Mouse (Mus musculus) CD4-positive helper T cell, adult 2 months (primary cell): ENCODE data around the gene Fam122a.
A peak's percentile ranks its signal among the peaks of the same experiment; 100 is the strongest.

Source experiments
- DNase-seq: peaks from one replicate; pipeline ENCODE4 v3.0.0-alpha.2; 2012; ENCODE audit warnings: low read depth, missing footprints, low spot score

The Fam122a gene

GRCm38 (mm10) chr19:24476929-24477882 lies at the start of gene Fam122a:
Gene Fam122a (minus strand): TSS chr19:24477356.
- peak; percentile 97 for DNase-seq

GRCm38 (mm10) chr19:24523476-24524313 lies 46.5 kb upstream of the Fam122a start:
- no peak for DNase-seq

- no peak for DNase-seq
Observed at GRCm38 (mm10) chr19:24521997-24522396, 44.8 kb upstream of the Fam122a start.

- no peak for DNase-seq
Observed at GRCm38 (mm10) chr19:24521146-24521545, 44.0 kb upstream of the Fam122a start.

GRCm38 (mm10) chr19:24519732-24520409 lies 42.7 kb upstream of the Fam122a start:
- no peak for DNase-seq

GRCm38 (mm10) chr19:24518384-24518783 lies 41.2 kb upstream of the Fam122a start:
- DNase-seq, result no peak

- DNase-seq, result no peak
Observed at GRCm38 (mm10) chr19:24517057-24517456, 39.9 kb upstream of the Fam122a start.

- DNase-seq, result no peak
Observed at GRCm38 (mm10) chr19:24515941-24516340, 38.8 kb upstream of the Fam122a start.

GRCm38 (mm10) chr19:24514661-24515642 lies 37.8 kb upstream of the Fam122a start:
- no peak for DNase-seq

- DNase-seq, result no peak
Observed at GRCm38 (mm10) chr19:24513105-24513843, 36.1 kb upstream of the Fam122a start.

GRCm38 (mm10) chr19:24511939-24512338 lies 34.8 kb upstream of the Fam122a start:
- DNase-seq, result no peak

- DNase-seq, result no peak
Observed at GRCm38 (mm10) chr19:24509391-24509790, 32.2 kb upstream of the Fam122a start.

GRCm38 (mm10) chr19:24508087-24508767 lies 31.1 kb upstream of the Fam122a start:
- DNase-seq, result no peak

- DNase-seq, result no peak
Observed at GRCm38 (mm10) chr19:24502736-24503421, 25.7 kb upstream of the Fam122a start.

- DNase-seq, result no peak
Observed at GRCm38 (mm10) chr19:24501525-24501924, 24.4 kb upstream of the Fam122a start.

- DNase-seq, result no peak
Observed at GRCm38 (mm10) chr19:24500431-24500830, 23.3 kb upstream of the Fam122a start.

GRCm38 (mm10) chr19:24499291-24499690 lies 22.1 kb upstream of the Fam122a start:
- DNase-seq, result no peak

GRCm38 (mm10) chr19:24493887-24494286 lies 16.7 kb upstream of the Fam122a start:
- DNase-seq, result no peak

- DNase-seq, result no peak
Observed at GRCm38 (mm10) chr19:24491824-24492223, 14.7 kb upstream of the Fam122a start.
